Mouse (Mus musculus) liver, postnatal 0 days (tissue): ENCODE measurements around the gene Wdhd1.

Experiments used
- CTCF ChIP-seq: sonication (generic); IDR thresholded peaks from 2 replicates; pipeline ENCODE4 v1.5.1; 2016; ENCODE audit warnings: antibody characterized with exemption, low read depth
- EP300 ChIP-seq: IDR thresholded peaks from 2 replicates; pipeline ENCODE4 v1.6.1; 2016; ENCODE audit warnings: antibody characterized with exemption, low read depth, mild to moderate bottlenecking

GRCm38 (mm10) chr14:47265829-47266228 is 10.8 kb downstream of the Wdhd1 start:
- TF ChIP-seq CTCF, result no peak
- TF ChIP-seq EP300, result no peak
